Mouse (Mus musculus) neutrophil, adult 5-6 weeks (primary cell): Measurements from ENCODE around the gene Treh. TPM values are rescaled to one million over a fixed set of nuclear protein-coding genes. Genes with fewer than 3 reads are reported as not detected.

Experiments
- ATAC-seq: fragments of 151-379, 151-347 bp; 2 replicates; pipeline ENCODE4 v1.8.0; 2017; ENCODE audit warnings: mild to moderate bottlenecking, moderate TSS enrichment; ENCODE audit not compliant: insufficient number of reproducible peaks, poor library complexity, low FRiP score, severe bottlenecking; ENCODE audit errors: extremely low read depth
- total RNA-seq: library from RNA; stranded (forward); fragments of 200-1000 nt; gene quantifications from 2 replicates; pipeline ENCODE4 v1.2.3, GENCODE M21; 2017

Treh gene
- total RNA-seq, 1 experiment from 2014 or later: not detected

- ATAC-seq: no peak
Observed at GRCm38 (mm10) chr9:44726431-44727146, 53.6 kb downstream of the Treh start.

DNA sequence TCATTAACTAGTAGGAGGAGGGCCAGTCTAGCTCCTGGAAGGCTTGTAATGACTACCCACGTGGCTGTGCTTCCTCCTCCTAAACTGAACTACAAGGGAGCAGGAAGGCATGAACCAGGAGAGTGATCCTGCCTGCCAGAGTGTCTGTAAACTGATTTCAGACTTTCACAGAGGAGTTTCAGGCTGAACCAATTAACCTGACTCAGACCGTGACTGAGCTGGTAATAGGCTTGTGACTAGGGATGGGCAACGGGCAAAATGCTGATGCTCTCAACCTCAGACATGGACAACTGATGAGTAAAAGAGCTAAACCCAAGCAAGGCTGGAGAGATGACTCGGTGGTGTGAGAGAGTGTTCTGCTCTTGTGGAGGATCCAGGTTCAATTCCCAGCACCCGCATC, 54.4 kb downstream of the Treh start:
- ATAC-seq: no peak

GRCm38 (mm10) chr9:44732130-44732549, 59.1 kb downstream of the Treh start:
- no peak for ATAC-seq

- no peak for ATAC-seq
Observed at GRCm38 (mm10) chr9:44732921-44733530, 60.0 kb downstream of the Treh start.

DNA sequence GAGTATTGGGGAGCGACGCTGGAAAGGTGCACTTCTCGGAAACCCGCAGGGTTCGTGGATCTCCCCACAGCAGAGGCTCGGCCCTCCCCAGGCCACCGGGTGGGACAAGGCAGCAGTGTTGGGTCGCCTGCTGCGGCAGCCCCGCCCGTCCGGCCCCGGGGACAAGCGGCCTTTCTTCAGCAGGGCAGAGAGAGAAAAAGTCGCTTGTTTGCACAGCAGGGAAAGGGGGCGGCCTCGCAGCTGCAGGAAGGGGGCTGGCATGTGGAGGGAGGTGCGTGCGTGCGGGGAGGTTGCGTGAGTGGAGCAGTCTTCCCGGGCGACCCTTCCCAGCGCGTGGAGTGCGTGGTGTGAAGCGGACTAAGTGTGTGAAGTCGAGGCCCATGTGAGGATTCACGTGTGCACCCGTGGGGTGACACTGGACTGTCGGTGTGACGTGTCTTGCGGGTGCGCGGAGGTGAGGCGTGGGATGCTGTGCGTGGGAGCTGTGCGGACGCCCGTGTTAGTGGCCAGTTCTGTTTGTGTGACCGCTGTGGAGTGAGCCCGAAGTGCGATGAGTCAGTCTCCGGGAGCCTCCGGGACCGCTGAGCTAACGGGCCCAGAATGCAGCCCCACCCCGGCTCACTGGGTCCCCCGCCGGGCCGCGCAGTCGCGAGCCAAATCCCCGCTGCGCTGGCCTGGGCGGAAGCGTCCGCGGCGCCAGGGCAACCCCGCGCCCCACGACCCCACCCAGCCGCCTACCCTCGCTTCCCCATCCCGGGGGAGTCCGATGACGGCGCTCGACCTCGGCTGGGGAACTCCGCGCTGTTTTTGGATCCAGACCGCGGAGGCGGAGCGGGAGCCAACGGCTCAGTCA, 60.9 kb downstream of the Treh start:
- ATAC-seq: 0 out of 2 replicates have a peak, but pooled peaks have one; percentile 4

DNA sequence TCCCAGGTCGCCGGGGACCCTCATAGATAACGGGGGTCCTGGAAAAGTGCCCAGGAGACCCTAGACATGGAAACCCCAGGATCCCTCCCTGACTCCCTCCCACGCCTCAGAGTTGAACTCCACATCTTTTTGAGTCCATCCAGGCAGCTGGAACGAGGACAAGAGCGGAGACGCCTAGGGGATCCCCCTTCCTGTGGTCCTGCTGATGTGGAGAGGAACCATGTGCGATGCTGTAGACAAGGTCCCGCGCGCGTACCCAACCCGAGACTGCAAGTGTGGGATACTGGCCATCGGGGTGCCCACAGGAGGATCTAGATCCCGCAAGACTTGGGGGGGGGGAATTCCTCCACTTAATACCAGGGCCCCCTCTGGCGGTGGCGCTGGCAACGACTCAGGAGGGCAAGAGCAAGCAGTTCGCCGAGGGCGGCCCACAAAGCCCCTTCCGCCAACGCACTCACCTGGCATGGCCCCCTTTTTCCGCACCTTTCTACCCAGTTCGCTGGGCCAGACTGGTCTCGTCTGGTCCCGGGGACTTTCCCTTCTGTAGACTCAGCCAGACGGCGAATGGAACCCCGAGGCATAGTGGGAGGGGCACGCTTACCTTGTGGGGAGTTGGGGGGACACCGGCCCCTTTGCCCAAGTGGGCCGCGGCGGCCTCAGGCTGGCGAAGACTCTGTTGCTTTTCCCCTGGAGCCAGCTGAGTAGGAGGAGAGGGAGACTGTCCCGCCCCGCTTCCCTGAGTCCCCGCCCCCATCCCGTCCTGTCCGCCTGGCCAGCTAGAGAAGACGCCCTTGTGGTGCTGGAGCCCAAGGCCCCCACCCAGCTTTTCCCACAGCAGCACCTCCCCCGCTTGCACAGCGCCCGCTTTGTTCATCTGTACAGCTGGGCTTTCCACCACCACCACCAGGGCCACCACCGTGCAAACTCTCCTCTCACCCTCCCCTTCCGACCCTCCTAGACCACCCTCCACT, 61.8 kb downstream of the Treh start, which contains the start of gene Phldb1:
TSS of gene Phldb1 (minus strand) at position 675 of the 971 bp plus-strand sequence.
- ATAC-seq: no peak

GRCm38 (mm10) chr9:44735886-44736285, 62.9 kb downstream of the Treh start:
- no peak for ATAC-seq

Other genes with a start within 250 kb of the Treh start
- 0.37 TPM in 1 of 2 replicates, not detected in the other for gene Foxr1, start 232.1 kb upstream of the Treh start, total RNA-seq
- gene Upk2, start 218.3 kb upstream of the Treh start, total RNA-seq: not detected in 2 replicates
- 18.3 and 26.5 TPM in 2 replicates for gene Bcl9l, start 190.4 kb upstream of the Treh start, total RNA-seq
- 207 and 222 TPM in 2 replicates for gene Cxcr5, start 111.4 kb upstream of the Treh start, total RNA-seq
- 301 and 311 TPM in 2 replicates for gene Ddx6, start 68.3 kb upstream of the Treh start, total RNA-seq
- 0.25 TPM in 1 of 2 replicates, not detected in the other for gene Phldb1, start 62.0 kb downstream of the Treh start, total RNA-seq
- gene Arcn1, start 94.6 kb downstream of the Treh start, total RNA-seq: 130 and 132 TPM in 2 replicates
- gene Ift46, start 94.7 kb downstream of the Treh start, total RNA-seq: 49.6 and 51.0 TPM in 2 replicates
- gene Tmem25, start 126.1 kb downstream of the Treh start, total RNA-seq: 0.25 TPM in 1 of 2 replicates, not detected in the other
- gene Ttc36, start 129.8 kb downstream of the Treh start, total RNA-seq: 0.93 and 1.4 TPM in 2 replicates
- gene Kmt2a, start 208.1 kb downstream of the Treh start, total RNA-seq: 56.5 and 64.5 TPM in 2 replicates
- gene Atp5l, start 247.5 kb downstream of the Treh start, total RNA-seq: 48.6 and 74.2 TPM in 2 replicates